Mouse (Mus musculus): Measurements from ENCODE around the gene Grwd1. TPM values are rescaled to one million over a fixed set of nuclear protein-coding genes. Genes with fewer than 3 reads are reported as not detected.
"Not testable (repeated sequence)": the region's sequence is repeated elsewhere in the genome, so short reads cannot be mapped to it uniquely, and the experiment has no call there.

The Grwd1 gene
- 32.6 TPM for polyA plus RNA-seq (2021)

DNA sequence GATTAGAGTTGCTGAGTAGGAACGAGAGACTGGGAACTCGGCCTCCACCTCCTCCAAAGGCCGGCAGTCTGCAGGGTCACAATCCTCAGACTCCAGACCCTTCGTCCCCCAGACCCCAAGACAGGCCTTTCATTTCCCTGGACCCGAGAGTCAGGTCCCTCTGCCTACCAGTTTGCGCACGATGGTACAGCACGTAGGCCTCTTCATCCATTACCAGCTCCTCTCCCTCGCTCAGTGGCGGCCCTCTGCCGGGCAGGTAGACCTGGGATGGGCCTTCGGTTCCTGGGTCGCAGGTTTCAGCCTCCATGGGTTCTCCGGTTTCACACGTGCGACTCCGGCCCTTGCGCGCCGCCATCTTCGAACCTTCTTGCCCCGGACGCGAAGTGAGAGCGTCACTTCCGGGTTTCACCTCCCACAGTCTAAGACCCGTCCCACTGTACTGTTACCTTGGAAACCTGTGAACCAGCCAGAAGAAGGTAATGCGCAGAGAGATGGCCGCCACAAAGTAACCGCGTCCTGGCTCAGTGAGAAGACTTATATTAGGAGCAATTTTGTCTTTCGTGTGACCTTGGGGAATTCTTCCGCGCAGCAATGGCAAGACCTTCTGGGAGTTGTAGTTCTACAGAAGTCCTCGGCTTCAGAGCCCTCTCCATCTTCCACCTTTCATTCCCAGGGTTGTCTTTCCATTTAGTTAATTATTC, at the start of gene Grwd1:
TSS of gene Grwd1 (minus strand) at position 518 of the 701 bp plus-strand sequence.
- ATAC-seq (peak; percentile 57), DNase-seq (ENCODE audit: low read depth, low spot score) (peak; percentile 64)
- ChIA-PET CTCF (interaction anchor here (1.1 to 1.5 kb wide), 3 partner anchors 10 to 42 kb away, joined by 3 to 5 read pairs (median 3); partner anchors contain the start of gene Kdelr1), POLR2A (no interaction called here)
- in situ Hi-C loops (cut with MboI; ENCODE audit: low pct_unique_long_range_greater_than_20kb): no loop called here
- no peaks in the 10 kb centered on the region for H3K27me3 ChIP-seq
- no peak for TF ChIP-seq CTCF (IDR thresholded peaks at IDR 0.05)

DNA sequence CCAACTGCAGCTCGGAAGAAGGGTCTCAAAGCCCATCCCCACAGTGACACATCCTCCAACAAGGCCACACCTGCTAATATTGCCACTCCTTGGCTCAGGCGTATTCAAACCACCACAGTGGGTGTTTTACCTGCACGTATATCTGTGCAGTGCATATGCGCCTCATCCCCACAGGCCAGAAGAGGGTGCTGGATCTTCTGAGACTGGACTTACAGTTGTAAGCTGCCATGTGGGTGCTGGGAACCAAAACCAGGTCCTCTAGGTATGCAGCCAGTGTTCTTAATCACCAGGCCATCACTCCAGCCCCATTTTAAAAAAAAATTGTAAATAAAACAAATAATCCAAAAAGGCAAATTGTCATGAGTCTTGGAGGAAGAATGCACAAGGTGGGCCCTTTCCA, 49.8 kb upstream of the Grwd1 start:
- no peaks in the 10 kb centered on the region for H3K27me3 ChIP-seq
- POLR2A ChIA-PET: no interaction called here
- no peak for DNase-seq (ENCODE audit: low read depth, low spot score)
- in situ Hi-C loops (cut with MboI; ENCODE audit: low pct_unique_long_range_greater_than_20kb): no loop called here
- no peak for ATAC-seq
- CTCF ChIA-PET: no interaction called here
- TF ChIP-seq CTCF (IDR thresholded peaks at IDR 0.05): no peak

DNA sequence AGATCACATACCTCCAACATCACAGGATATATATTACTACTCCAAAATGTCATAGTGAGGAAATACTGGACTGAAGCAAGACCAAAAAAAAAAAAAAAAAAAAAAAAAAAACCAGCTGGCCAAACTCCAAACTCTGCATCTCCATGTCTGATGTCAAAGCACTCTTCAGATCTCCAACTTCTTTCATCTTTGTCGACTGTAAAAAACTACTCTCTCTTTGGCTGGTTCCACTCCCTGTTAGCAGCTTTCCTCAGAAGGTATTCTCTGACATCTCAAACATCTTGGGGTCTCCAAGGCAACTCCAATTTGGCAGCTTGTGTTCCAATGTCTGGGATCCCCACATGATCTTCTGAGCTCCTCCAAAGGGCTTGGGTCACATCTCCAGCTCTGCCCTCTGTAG, 47.5 kb upstream of the Grwd1 start, which contains the start of gene Grin2d:
TSS of gene Grin2d (minus strand) at position 101 of the 400 bp plus-strand sequence.
- CTCF ChIA-PET: interaction anchor here (1.3 kb wide), 1 partner anchor 51 kb away, joined by 7 read pairs; no protein-coding TSS in a partner anchor
- H3K27me3 ChIP-seq; DNase-seq (ENCODE audit: low read depth, low spot score); ATAC-seq; POLR2A ChIA-PET; in situ Hi-C loops (cut with MboI; ENCODE audit: low pct_unique_long_range_greater_than_20kb): not testable (repeated sequence)

DNA sequence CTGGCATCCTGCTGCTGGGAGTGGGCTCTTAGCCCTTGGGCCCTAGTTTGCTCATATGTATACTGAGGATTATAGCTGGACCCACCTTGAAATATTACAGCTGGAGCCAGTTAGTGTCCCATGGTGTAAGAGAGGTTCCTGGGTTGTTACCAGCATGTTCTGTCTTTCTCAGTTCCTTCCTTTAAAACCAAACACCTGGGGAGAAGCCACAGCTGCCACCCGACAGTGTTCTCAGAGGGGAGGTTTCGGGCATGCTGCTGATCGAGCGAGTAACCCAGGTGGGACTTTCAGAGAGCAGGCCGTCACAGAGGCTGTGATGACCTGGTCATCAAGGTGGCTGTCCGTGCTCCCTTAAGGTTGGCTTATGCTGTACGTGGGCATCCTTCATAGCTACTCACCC, 46.2 kb upstream of the Grwd1 start:
- DNase-seq (ENCODE audit: low read depth, low spot score) (no peak), ATAC-seq (no peak)
- H3K27me3 ChIP-seq: no peaks in the 10 kb centered on the region
- CTCF ChIA-PET: interaction anchor here (1.1 kb wide), 1 partner anchor 11 kb away, joined by 3 read pairs; no protein-coding TSS in a partner anchor
- TF ChIP-seq CTCF (IDR thresholded peaks at IDR 0.05): no peak
- POLR2A ChIA-PET: no interaction called here
- in situ Hi-C loops (cut with MboI; ENCODE audit: low pct_unique_long_range_greater_than_20kb): no loop called here

DNA sequence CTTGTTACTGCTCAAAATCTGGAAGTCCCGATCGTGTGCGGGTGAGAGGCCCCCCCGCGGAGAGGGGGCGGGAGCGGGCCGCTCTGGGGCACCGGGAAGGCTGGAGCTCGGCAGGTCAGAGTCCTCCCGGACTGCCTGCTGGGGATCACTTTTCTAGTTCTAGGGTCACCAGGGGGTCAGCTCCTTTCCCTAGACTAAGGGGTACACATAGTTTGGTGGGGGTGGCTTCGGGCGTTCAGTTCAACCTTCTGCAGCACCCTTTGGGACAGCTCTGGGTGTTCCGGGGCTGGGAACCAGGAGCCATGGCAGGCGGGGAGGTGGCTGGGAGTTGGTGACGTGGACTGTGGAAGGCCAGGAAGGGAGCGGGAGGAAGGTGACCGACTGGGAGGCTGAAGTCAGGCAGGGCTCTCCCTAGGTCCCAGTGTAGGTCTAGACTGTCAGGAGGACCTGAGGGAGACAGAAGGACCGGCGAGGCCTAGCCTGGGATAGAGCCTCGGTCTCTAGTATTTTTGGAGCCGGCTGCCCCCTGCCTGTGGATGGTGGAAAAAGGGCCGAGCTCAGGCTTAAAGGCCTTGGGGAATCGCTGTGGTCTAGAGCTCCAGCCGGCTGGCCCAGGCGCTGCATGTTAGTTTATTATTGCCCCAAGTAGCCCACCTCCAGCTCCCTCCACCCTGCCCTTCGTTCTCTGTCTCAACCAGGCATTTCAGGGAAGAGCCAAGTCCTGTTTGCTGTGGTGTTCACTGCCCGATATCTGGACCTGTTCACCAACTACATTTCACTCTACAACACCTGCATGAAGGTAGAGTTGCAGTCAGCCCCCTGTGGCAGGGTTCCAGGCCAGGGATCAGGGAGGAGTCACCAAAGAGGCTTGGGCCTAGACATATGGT, 42.6 kb upstream of the Grwd1 start:
- ATAC-seq (peak; percentile 46), DNase-seq (ENCODE audit: low read depth, low spot score) (peak; percentile 27)
- no peak for TF ChIP-seq CTCF (IDR thresholded peaks at IDR 0.05)
- peaks cover 5% of the 10 kb centered on the region for H3K27me3 ChIP-seq
- ChIA-PET CTCF (interaction anchor here (0.7 to 2.0 kb wide), 17 partner anchors 10 to 136 kb away, joined by 3 to 10 read pairs (median 4); no protein-coding TSS in a partner anchor), POLR2A (interaction anchor here (0.7 to 1.7 kb wide), 9 partner anchors 11 to 140 kb away, joined by 3 to 6 read pairs (median 5); partner anchors contain the start of gene Cyth2)
- in situ Hi-C loops (cut with MboI; ENCODE audit: low pct_unique_long_range_greater_than_20kb): loop anchor here (5.0 to 25.0 kb wide), 2 partner anchors 54 to 139 kb away; no protein-coding TSS in a partner anchor

DNA sequence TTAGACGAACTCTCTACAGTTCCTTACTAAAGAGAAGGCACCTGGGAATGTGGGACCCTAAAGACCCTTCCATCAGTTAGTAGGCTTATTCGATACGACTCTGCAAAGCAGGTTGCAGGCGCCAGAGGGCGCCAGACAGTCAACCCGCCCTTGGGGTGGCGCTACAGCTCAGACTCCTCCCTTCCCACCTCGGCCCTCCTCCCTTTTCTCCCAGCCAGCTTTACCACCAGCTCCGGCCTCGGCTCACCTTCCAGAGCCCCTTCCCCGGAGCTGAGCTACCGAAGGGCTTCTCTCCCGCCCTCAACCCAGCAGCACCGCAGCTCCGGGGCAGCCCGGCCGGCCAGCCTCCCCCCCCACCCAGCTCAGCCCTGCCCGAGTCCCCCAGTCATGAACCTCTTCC, 41.9 kb upstream of the Grwd1 start, which contains the start of gene Kdelr1:
TSS of gene Kdelr1 (plus strand) at position 149 of the 400 bp plus-strand sequence.
- no peak for TF ChIP-seq CTCF (IDR thresholded peaks at IDR 0.05)
- POLR2A ChIA-PET: interaction anchor here (0.7 to 1.3 kb wide), 5 partner anchors 11 to 140 kb away, joined by 3 to 6 read pairs (median 3); partner anchors contain the start of gene Cyth2
- ATAC-seq (peak; percentile 75), DNase-seq (ENCODE audit: low read depth, low spot score) (peak; percentile 38)
- CTCF ChIA-PET: interaction anchor here (0.7 to 2.0 kb wide), 18 partner anchors 10 to 135 kb away, joined by 3 to 10 read pairs (median 4); partner anchors contain the start of gene Cyth2
- in situ Hi-C loops (cut with MboI; ENCODE audit: low pct_unique_long_range_greater_than_20kb): loop anchor here (5.0 to 25.0 kb wide), 2 partner anchors 55 to 140 kb away; no protein-coding TSS in a partner anchor
- H3K27me3 ChIP-seq: peaks cover 5% of the 10 kb centered on the region

DNA sequence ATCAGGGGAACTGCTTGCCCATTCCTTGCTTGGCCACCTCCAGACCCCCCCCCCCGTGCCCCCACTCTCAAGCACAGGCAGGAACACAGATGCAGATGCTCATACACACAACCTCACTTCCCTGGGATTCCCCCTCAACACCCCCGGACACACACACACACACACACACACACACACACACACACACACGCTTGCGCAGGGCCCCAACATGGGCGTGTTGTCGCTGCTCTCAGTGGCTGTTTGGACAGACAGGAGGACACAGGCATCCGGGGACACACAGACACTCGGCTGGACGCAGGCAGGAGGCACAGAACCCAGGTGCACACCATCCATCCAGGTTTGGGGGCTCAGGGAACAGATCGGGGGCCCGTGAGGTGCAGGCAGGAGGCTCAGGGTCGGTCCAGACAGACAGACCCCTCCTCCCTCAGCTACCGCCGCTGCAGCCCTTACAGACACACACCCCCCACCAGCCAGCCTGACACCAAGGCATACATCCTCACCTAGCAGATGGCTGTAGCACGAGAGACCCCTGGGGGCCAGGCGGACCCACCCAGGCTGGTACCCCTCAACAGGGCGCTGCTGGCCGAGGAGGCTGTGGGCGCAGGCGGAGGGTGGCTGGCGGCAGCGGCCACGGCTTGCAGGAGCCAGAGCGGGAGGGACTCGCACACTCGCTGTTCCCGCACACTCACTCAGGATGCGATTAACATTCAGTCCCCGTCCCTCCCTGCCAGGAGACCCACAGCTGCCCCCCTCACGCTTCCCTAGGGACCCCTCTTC, 39.7 kb upstream of the Grwd1 start:
- ChIA-PET CTCF (no interaction called here), POLR2A (no interaction called here)
- peaks cover 5% of the 10 kb centered on the region for H3K27me3 ChIP-seq
- ATAC-seq (no peak), DNase-seq (ENCODE audit: low read depth, low spot score) (no peak)
- in situ Hi-C loops (cut with MboI; ENCODE audit: low pct_unique_long_range_greater_than_20kb): loop anchor here (5.0 to 25.0 kb wide), 2 partner anchors 57 to 142 kb away; no protein-coding TSS in a partner anchor
- TF ChIP-seq CTCF (IDR thresholded peaks at IDR 0.05): no peak

DNA sequence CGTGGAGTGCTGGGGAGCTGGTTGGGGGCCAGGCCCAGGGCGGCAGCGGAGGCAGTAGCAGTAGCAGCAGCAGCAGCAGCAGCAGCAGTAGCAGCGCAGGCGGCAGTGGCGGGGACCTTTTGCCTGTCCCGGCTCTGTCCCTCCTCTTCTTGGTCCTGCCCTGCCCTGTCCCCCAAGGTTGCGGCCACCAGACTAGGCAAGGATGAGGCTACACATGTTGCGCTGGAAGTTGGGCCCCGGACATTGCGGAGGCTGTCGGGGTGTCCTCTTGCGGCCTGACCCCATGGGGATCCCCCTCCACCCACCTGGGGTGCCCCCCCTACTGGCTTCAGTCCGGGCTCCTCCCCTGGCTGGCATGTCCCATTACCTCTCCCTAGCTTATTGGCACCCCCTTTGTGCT, 39.0 kb upstream of the Grwd1 start:
- ATAC-seq (no peak), DNase-seq (ENCODE audit: low read depth, low spot score) (no peak)
- no peak for TF ChIP-seq CTCF (IDR thresholded peaks at IDR 0.05)
- peaks cover 5% of the 10 kb centered on the region for H3K27me3 ChIP-seq
- ChIA-PET POLR2A (no interaction called here), CTCF (no interaction called here)
- in situ Hi-C loops (cut with MboI; ENCODE audit: low pct_unique_long_range_greater_than_20kb): loop anchor here (5.0 to 25.0 kb wide), 2 partner anchors 58 to 143 kb away; no protein-coding TSS in a partner anchor

DNA sequence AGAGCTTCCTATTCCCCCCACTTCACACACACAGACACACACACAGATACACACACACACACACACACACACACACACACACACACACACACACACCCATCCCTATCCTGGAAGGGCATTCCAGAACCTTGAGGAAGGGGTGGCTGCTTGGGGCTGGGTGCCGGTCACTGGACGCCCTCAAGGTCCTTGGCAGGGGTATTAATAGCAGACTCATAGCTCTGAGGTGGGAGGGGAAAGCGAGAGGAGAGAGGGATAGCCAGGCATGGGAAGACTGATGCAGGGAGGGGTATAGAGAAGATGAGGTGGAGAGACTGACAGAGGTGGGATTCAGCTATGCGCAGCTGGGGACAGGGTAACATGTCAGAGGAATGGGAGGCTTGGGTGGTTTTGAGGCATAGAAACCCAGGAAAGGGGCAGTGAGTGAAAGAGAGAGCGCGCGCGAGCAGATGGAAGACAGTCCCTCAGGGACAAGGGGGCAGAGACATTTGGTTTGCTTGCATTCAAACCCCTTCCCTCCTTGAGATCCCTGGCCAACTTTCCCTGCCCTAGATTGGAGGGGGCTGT, 38.4 kb upstream of the Grwd1 start:
- ATAC-seq (no peak), DNase-seq (ENCODE audit: low read depth, low spot score) (no peak)
- peaks cover 5% of the 10 kb centered on the region for H3K27me3 ChIP-seq
- in situ Hi-C loops (cut with MboI; ENCODE audit: low pct_unique_long_range_greater_than_20kb): loop anchor here (25.0 kb wide), 1 partner anchor 143 kb away; no protein-coding TSS in a partner anchor
- TF ChIP-seq CTCF (IDR thresholded peaks at IDR 0.05): no peak
- ChIA-PET POLR2A (no interaction called here), CTCF (no interaction called here)

Measured in Patski (cell line).